Mouse (Mus musculus) small intestine, adult 2 months (tissue): Measurements from ENCODE around the gene Rab3b.

Experiments used
- CTCF ChIP-seq: fragments of 200-500 bp; IDR thresholded peaks from 2 replicates; pipeline ENCODE4 v1.5.1; 2012; ENCODE audit warnings: low read depth, mild to moderate bottlenecking, control low read depth, inconsistent platforms, low read length, moderate library complexity, mixed read lengths; ENCODE audit not compliant: insufficient replicate concordance, insufficient read length; ENCODE audit errors: extremely low read depth
- POLR2A ChIP-seq: fragments of 200-500 bp; IDR thresholded peaks from 2 replicates; pipeline ENCODE4 v1.6.1; 2012; ENCODE audit warnings: low read depth, mild to moderate bottlenecking, control low read depth, inconsistent platforms, low read length, moderate library complexity

GRCm38 (mm10) chr4:108873746-108874145, 5.1 kb upstream of the Rab3b start:
- TF ChIP-seq CTCF (no peak), POLR2A (no peak)
